Mouse (Mus musculus) ES-E14 (cell line): Measurements from ENCODE around the gene Slc22a4.

ENCODE experiments used
- CHD2 ChIP-seq: IDR thresholded peaks from 2 replicates; pipeline ENCODE4 v1.6.1; 2014; ENCODE audit warnings: mild to moderate bottlenecking, low read depth, low read length, inconsistent platforms
- ZC3H11A ChIP-seq: IDR thresholded peaks from 2 replicates; pipeline ENCODE4 v1.6.1; 2012; ENCODE audit warnings: low read depth, mild to moderate bottlenecking, inconsistent platforms, low read length, borderline replicate concordance

GRCm38 (mm10) chr11:54021396-54022093 is 6.3 kb downstream of the Slc22a4 start:
- no peak for TF ChIP-seq CHD2
- TF ChIP-seq ZC3H11A: no peak
